Mouse (Mus musculus) left cerebral cortex, postnatal 4 days (tissue): ENCODE measurements around the gene Acbd4. TPM values are rescaled to one million over a fixed set of nuclear protein-coding genes. Genes with fewer than 3 reads are reported as not detected.

Experiments
- DNase-seq: peaks from one replicate; pipeline ENCODE4 v3.0.0-alpha.2; 2022
- intact Hi-C: fragments of 180-260 bp; cut with DNase I; formaldehyde crosslinking; loops from one replicate; pipeline ENCODE4 v1.15.1; 2025
- total RNA-seq, 2 experiments: library from RNA; stranded (reverse); gene quantifications; 2 replicates each; pipeline ENCODE4 v1.2.3; 2021

The Acbd4 gene
- total RNA-seq, 2 experiments from 2014 or later: 31.7 to 41.3 TPM

DNA sequence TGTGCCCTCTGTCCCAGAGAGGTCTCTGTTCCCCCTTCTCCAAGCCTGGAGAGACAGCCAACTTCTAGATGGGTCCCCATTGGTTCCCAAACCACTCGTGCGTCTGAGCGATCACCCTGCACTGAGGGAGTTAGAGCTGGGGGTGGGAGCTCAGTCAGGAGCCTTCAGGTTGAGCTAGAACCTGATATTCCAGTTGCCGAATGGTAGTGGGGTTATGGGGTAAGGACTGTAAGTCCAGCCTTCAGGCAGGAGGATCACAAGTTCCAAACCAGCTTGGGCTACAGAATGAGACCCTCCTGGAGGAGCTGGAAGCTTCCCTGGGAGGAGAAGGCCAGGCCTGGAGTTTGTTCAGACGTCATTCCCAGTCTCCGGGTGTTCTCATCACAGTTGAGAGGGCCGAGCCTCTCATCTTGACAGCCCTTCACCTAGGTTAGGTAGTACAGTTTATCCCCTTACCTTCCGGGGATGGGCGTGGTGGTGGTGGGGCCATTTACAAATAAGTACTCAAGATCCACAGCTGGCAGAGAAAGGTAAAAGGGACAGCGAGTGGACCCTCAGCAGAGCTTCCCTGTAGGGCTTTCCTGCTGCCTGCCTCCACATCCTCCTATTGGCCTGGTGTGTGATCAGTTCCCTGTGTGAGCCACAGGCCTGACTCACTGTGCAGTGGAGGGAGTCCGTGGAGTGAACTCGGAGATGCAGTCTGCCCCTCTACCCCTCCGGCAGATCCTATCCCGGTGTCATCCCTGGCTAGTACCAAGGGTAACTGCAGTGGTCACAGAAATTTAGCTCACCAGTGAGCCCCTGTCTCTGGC, 38.7 kb downstream of the Acbd4 start:
- DNase-seq: no peak

DNA sequence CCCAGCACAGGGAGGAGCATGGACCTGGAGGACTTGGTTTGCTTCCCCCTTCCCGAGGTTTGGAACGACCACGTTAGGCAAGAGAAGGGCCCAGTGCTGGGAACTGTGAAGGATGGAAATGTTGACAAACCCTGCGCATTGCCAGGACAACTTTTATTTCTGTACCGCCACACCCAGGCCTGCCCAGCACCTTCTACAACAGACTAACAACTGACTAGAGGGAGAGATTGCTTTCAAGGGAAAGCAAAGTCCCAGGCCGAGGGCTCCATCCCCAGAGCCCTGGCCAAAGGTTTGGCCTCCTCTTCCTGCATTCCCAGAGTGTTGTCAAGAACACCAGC, 39.2 kb downstream of the Acbd4 start:
- intact Hi-C loops: no loop called here
- DNase-seq: no peak

More for the DNA sequence above, 38.7 kb downstream of the Acbd4 start:
- intact Hi-C loops: no loop called here

DNA sequence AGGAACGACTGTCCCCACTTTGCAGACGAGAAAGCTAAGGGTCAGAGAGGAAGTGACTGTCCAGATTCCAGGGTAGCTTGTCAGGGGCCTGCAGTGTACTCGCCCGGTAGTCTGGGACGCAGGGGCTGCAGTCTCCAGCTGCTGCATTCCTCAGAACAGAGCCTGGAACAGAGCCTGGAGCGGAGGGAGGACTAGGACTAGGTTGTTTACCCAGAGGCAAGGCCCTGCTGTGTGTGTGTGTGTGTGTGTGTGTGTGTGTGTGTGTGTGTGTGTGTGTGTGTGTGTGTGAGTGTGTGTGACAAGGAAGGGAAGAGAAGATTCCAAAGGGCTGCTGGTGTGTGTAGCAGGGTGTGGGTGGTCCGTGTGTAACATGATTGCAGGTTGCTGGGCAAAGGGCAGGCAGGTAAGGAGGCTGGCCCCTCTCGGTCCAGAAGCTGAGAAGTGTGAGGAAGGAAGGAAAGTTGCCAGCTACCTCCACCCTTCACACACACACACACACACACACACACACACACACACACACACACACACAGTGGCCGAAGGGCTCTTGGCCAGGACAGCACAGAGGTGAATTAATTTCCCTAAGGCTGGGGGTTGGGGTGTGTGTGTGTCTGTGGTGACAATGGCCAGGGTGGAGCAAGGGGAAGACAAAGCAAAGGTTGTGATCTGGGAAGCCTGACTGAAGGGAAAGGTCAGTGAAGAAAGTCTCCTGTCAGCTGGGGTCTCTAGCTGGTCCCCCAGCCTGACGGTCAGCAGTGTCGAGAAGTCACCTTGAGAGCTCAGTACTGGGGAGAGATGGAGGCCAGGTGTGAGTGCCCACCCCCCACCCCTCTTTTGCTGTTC, 39.8 kb downstream of the Acbd4 start:
- DNase-seq: peak; percentile 25
- intact Hi-C loops: no loop called here

DNA sequence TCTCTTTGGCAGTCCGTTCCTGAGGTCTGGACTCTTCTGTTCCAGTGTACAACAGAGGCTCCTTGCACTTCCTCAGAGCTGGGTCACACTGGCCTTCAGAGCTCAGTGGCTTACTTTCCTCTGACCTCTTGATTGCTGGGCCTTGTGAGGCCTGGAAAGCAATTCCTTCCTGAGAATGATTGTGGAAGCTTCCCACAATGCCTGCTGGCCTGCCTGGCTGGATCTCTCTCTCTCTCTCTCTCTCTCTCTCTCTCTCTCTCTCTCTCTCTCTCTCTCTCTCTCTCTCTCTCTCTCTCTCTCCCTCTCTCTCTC, 40.4 kb downstream of the Acbd4 start:
- no peak for DNase-seq
- intact Hi-C loops: no loop called here

DNA sequence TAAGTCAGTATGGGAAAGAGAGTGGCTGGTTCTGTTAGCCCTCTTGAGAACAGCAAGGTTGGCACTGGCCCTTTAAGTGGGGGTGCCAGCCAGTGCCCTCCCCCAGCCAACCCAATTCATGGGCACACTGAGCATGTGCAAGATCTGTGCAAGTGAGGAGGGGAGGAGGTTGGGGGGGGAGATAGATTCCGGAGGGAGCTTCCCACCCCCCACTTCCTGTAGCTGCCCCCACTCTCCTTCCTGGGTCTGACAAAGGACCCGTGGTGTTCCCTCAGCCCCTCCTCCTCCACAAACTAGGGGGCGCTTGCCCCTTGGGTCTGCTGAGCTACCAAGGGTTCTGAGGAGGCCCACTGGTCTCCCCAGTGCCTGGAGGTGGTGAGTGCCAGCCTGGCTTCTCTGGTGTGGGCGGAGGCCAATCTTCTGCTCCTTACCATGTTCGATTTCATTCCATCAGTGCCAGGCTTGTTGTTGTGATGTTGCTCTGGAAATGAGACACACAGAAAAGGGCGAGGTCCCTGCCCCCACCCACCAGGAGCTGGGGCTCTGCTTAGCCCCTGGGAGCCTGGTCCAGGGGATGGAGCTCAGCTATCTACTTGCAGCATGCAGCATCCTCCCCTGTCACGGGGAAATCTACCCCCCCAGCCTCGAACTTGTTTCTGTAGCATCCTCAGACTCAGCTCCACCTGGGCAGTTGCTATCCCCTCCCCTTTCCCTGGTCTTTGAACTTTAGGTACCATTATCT, 41.1 kb downstream of the Acbd4 start:
- intact Hi-C loops: no loop called here
- DNase-seq: peak; percentile 83

DNA sequence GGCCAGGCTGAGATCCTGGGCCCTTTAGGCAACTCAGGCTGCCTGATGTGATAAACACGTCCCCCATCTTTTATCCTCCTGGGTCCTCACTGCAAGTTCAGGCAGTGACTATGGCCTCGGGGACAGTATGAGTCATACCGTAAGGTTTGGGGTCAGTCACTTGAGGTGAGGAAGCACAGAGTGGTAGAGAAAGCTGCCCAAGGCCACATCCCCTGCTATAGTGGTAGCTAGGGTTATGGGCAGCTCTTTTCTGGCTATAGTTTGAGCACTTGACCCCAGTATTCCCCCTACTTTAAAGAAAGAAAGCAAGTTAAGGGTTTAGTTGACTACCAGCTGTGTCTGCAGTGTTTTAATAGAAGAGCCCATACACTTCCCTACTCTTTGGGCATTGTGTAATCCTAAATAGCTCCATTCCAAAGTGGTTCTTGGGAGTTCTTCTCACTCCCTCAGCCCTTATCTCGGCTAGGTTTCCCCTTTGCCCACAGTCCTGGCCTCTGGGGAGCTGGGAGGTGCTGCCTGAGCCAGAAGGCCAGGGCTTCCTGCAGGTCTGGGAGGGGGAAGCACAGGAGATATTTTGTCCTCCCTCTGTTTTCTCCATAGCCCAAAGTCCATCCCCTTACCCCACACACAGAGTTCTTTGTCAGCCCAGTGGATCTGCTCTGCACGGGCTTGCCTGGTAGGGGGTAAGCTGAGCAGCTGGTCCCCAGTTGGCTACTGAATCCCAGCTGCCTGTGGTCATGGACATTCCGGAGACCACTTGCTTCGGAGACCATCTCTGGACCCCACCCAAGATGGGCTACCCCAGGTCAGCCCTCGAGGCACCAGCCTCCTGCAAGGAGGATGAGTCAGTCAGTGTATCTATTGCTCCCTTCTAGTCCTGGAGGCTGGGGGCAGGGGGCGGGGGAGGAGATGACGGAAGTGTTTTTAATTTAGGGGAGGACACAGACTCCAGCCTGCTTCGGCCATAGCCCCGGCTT, 43.1 kb downstream of the Acbd4 start:
- intact Hi-C loops: no loop called here
- peak; percentile 43 for DNase-seq

DNA sequence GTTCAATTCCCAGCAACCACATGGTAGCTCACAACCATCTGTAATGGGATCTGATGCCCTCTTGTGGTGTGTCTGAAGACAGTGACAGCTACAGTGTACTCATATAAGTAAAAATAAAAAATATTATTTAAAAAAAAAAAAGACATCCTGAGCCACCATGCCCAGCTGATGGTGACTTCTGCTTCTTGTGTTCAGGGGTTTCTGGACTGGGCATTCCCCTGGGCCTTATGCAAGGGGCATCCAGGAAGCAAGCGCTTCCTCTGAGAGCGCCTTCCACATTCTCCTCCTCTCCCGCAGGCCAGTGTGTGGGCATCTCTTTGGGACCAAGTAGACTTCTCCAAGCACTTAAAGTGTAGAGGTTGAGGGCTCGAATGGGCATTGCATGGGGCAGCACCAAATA, 44.9 kb downstream of the Acbd4 start:
- intact Hi-C loops: no loop called here
- DNase-seq: no peak

DNA sequence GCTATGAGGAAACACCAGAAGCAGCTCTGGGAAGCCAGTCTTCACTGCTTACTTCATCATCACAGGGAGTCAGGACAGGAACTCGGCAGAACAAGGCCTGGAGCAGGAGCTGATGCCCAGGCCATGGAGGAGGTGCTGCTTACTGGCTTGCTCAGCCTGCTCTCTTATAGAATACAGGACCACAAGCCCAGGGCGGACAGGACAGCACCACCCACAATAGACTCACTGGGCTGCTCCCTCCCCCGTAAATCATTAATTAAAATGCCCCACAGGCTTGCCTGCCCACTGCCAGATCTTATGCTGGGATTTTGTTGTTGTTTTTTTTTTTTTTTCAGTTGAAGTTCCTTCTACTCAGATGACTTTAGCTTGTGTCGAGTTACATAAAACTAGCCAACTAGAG, 46.3 kb downstream of the Acbd4 start:
- intact Hi-C loops: no loop called here
- no peak for DNase-seq

DNA sequence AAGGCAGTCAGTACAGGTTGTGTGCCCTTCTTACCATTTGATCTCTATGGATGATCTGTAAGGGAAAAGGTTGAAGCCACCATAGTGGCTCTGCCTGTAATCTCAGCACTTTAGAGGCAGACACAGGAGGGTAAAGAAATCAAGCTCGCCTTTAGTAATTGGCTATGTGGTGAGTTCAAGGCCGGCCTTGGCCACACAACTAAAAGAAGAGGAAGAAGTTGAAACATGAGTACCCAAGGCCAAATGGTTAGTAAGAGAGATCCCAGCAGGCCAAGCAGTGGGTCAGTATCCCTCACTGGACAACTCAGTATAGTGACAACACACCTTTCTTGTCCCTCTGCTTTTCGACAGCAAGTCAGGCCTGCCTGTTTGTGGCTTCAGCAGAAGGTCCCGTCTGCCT, 48.3 kb downstream of the Acbd4 start:
- DNase-seq: no peak
- intact Hi-C loops: no loop called here

DNA sequence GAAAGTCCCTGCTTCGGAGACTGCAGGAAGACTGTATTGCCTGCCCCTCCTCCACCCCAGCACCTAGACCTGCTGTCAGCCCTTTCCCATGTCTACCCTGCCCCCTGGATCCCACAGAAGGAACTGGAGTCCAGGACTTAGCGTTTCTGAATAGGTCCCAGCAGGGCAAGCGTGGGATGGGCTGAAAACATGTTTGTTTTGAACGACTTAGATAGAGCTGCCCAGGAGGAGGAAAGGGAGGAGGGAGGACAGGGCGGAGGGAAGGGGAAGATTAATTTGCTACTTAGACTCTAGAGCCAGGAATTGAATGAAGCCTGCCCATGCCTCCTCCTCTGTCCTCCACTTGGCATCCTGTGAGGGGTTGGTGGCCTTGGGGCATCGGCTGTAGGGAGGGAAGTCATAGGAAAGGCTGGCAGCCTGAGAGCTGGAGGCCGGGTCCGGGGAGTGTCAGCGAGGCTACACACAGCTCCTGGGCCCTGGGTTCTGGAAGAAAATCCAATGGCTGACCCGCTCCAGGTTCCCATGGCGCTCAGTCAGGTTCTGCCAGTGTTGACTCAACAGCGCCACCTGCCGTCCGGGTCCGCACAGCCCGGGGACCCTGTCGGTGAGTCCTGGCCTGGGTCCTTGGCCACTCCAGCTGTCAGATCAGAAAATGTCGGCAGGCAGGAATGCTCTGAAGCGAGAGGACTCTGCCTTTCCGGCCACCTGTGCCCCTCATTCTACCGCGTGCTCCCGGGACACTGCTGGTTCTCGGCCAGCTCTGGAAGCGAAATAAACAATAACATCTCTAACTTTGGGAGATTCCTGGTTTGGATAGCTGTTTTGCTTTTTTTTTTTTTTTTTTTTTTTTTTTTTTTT, 57.4 kb downstream of the Acbd4 start:
- intact Hi-C loops: loop anchor here (5.0 kb wide), 1 partner anchor 42 kb away; the partner anchor contains the start of gene Hexim1
- DNase-seq: peak; percentile 98

DNA sequence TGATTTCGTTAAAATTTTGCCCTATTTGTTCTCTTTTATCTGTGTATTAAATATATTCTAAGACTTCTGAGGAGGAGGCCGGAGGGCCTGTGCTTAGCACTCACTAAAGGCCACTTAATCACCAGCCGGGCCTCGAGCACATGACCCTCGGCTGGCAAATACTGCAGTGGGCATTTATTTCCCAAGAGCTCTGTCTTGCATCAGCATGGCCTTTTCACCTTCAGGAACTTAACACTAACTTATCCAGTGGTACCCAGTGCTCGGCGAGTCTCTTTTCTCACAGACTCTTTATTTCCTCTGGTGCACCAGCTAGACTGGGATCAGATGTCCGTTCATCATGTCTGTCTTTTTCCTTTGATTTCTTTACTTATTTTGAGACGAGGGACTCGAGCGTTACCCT, 59.3 kb downstream of the Acbd4 start:
- intact Hi-C loops: no loop called here
- no peak for DNase-seq

DNA sequence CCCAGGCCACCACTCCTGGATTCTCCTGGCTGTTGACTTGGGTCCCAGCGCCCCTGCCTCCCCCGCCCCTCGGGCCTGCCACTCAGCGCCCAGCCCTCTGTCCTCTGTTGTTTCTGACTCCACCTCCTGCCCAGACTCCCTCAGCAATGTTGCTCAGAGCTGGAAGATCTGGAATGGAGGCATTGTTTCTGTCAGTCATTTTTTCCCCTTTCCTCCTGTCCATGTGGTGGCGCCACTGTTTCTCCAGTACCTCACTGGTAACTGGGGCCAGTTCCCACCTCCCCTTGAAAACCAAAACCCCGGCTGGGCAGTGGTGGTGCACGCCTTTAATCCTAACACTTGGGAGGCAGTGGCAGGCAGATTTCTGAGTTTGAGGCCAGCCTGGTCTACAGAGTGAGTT, 60.0 kb downstream of the Acbd4 start:
- intact Hi-C loops: no loop called here
- DNase-seq: no peak

Other genes with a start within 250 kb of the Acbd4 start
- 100 to 1,000 TPM; 113 to 125 TPM for gene Eftud2, start 220.7 kb upstream of the Acbd4 start, total RNA-seq
- under 1 TPM; 0.48 to 0.95 TPM for gene Ccdc103, start 220.5 kb upstream of the Acbd4 start, total RNA-seq
- gene Fam187a, start 216.5 kb upstream of the Acbd4 start, total RNA-seq: not detected
- gene Gfap, start 200.8 kb upstream of the Acbd4 start, total RNA-seq: 10 to 100 TPM; 37.2 to 56.0 TPM
- gene Kif18b, start 176.6 kb upstream of the Acbd4 start, total RNA-seq: 1 to 10 TPM; 3.7 to 4.1 TPM
- 10 to 100 TPM; 10.9 to 12.7 TPM for gene C1ql1, start 155.0 kb upstream of the Acbd4 start, total RNA-seq
- 10 to 100 TPM; 60.3 to 67.8 TPM for gene Nmt1, start 73.5 kb upstream of the Acbd4 start, total RNA-seq
- gene Dcakd, start 73.3 kb upstream of the Acbd4 start, total RNA-seq: 100 to 1,000 TPM; 116 to 128 TPM
- 10 to 100 TPM; 11.1 to 13.8 TPM for gene Plcd3, start within 50 bp of the Acbd4 start, total RNA-seq
- 10 to 100 TPM; 22.9 to 23.2 TPM for gene Hexim1, start 14.5 kb downstream of the Acbd4 start, total RNA-seq
- 10 to 100 TPM; 19.0 to 24.2 TPM for gene Hexim2, start 30.7 kb downstream of the Acbd4 start, total RNA-seq
- gene Fmnl1, start 69.4 kb downstream of the Acbd4 start, total RNA-seq: 10 to 100 TPM; 34.8 to 39.1 TPM
- gene 1700023F06Rik, start 106.9 kb downstream of the Acbd4 start, total RNA-seq: 1 to 10 TPM; 1.5 to 2.0 TPM
- gene Spata32, start 116.8 kb downstream of the Acbd4 start, total RNA-seq: 1 to 10 TPM; 1.4 to 2.0 TPM
- 1 to 10 TPM; 3.7 to 4.3 TPM for gene Map3k14, start 165.8 kb downstream of the Acbd4 start, total RNA-seq